Mouse (Mus musculus) hindbrain, embryonic 11.5 days (tissue): Measurements from ENCODE around the gene Epn2. TPM values are rescaled to one million over a fixed set of nuclear protein-coding genes. Genes with fewer than 3 reads are reported as not detected.

Experiments used
- ATAC-seq: fragments of 200-750 bp; cut with Nextera tagmentation; 2 replicates; pipeline ENCODE4 v1.8.0; 2017; ENCODE audit warnings: mild to moderate bottlenecking, moderate TSS enrichment, moderate library complexity; ENCODE audit not compliant: low FRiP score
- DNase-seq: peaks from one replicate; pipeline ENCODE4 v3.0.0-alpha.2; 2015; ENCODE audit warnings: low spot score
- H3K27ac ChIP-seq: fragments of 300-500 bp; sonication (generic); 2 replicates; pipeline ENCODE4 v1.5.1; 2014; ENCODE audit warnings: mild to moderate bottlenecking, low read depth, low read length
- H3K27me3 ChIP-seq: fragments of 300-500 bp; sonication (generic); 2 replicates; pipeline ENCODE4 v1.6.1; 2014; ENCODE audit warnings: mild to moderate bottlenecking, low read length, moderate library complexity, mixed read lengths; ENCODE audit not compliant: control insufficient read depth, insufficient read depth
- H3K36me3 ChIP-seq: fragments of 300-500 bp; sonication (generic); 2 replicates; pipeline ENCODE4 v1.6.1; 2014; ENCODE audit warnings: mild to moderate bottlenecking, low read length, moderate library complexity, mixed read lengths; ENCODE audit not compliant: control insufficient read depth, insufficient read depth
- H3K4me1 ChIP-seq: fragments of 300-500 bp; sonication (generic); replicated peaks from 2 replicates; pipeline ENCODE4 v1.6.1; 2014; ENCODE audit warnings: low read length, mixed read lengths; ENCODE audit not compliant: control insufficient read depth, insufficient read depth
- H3K4me2 ChIP-seq: fragments of 300-500 bp; sonication (generic); replicated peaks from 2 replicates; pipeline ENCODE4 v1.6.1; 2014; ENCODE audit warnings: mild to moderate bottlenecking, low read depth, low read length
- H3K4me3 ChIP-seq: fragments of 300-500 bp; sonication (generic); 2 replicates; pipeline ENCODE4 v1.5.1; 2014; ENCODE audit warnings: low read depth, low read length
- H3K9ac ChIP-seq: fragments of 300-500 bp; sonication (generic); 2 replicates; pipeline ENCODE4 v1.6.1; 2014; ENCODE audit warnings: low read depth, low read length
- H3K9me3 ChIP-seq: fragments of 300-500 bp; sonication (generic); 2 replicates; pipeline ENCODE4 v1.6.1; 2016; ENCODE audit warnings: low read length; ENCODE audit not compliant: control insufficient read depth
- WGBS: fragments of 180-500 bp; shearing (Covaris S2); extraction: QIAGEN DNeasy Blood & Tissue Kit; methylation state at CpG from one replicate; pipeline ENCODE4 v1.1.7; 2014; 5-methylcytosine and 5-hydroxymethylcytosine counted together
- polyA plus RNA-seq: library from polyadenylated mRNA; unstranded; fragments of >200 nt; fragmentation: Nextera tagmentation; extraction: Ambion mirVana; gene quantifications from 2 replicates; pipeline ENCODE4 v1.2.1, GENCODE M21; 2014

The Epn2 gene
- polyA plus RNA-seq, 1 experiment from 2014 or later: 34.2 TPM

DNA sequence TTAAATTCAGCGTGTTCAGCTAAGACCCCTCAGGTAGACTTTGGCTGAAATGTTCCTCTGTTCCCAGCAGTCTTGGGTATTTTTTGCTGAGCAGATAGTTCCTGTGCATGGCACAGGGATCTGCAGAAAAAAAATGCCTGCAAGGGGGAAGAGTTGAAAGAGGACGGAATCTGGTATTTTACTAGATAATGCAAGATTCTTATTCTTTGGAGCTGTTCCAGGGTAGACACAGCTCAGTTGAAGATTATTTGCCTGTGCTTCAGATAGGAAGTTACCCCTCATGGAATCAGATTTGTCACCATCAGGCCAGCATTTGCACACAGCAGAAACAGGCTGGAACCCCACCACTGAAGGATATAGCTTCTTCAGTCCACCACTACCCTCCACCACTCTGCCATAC lies 84.0 kb downstream of the Epn2 start:
- WGBS: 93% methylated on average over 2 of the region's 2 CpGs
- Histone ChIP-seq H3K27me3 (no peaks in the 10 kb centered on the region), H3K4me1 (peaks cover 3% of the 10 kb centered on the region; the same call in 1 of the 2 replicates), H3K9ac (no peak overlapping the region), H3K27ac (no peak overlapping the region), H3K9me3 (no peaks in the 10 kb centered on the region), H3K36me3 (peaks cover 6% of the 10 kb centered on the region; the same call in 1 of the 2 replicates), H3K4me2 (no peak overlapping the region), H3K4me3 (no peak overlapping the region)
- ATAC-seq (no peak), DNase-seq (no peak)

DNA sequence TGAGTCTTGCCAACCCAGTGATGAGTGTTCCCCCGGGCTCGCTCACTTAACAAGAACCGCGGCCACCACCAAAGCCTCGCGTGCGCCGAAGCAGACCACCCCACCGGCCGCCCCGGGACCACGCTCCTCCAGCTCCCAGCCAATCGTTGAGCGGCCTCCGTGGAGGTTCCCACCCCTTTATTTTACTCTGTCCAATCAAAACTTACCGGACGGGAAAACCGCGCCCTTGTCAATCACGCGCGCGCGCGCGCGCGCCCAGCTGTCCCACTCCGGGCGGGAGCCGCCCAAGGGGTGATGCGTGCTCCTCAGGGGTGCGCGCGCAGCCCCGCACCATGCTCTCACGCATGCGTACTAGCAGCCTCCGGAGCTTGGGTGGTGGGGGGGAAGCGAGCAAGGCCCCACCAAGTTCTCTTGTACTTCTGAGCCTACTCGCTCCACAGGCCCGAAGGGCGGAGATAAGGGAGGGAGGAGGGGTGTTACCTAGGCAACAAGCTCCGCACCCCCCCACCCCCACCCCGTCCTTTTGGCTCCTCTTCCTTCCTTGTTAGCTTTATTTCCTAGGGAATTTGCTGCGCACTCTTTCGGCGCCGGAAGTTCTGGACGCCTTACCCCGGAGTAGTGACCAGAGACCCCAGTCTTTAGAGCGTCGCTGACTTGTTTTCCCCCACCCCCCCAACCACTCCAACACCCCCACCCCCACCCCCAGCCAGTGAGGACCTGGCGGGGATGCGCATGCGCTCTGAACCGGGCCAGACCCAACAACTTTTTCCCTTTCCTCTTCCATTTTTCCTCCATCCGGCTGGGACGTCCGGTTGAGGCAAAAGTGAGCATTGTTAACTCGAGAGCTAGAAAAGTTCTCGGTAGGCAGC lies 85.1 kb downstream of the Epn2 start, which contains the start of gene Mapk7:
Mapk7 (minus strand) TSS at position 278 of the 869 bp plus-strand sequence.
- WGBS: 1% methylated on average over 61 of the region's 62 CpGs
- DNase-seq (peak; percentile 100), ATAC-seq (peak; percentile 97)
- H3K9me3 ChIP-seq: no peaks in the 10 kb centered on the region
- H3K9ac ChIP-seq: peak within 1 kb of the TSS; percentile 93
- peak within 1 kb of the TSS; percentile 79 for H3K4me3 ChIP-seq
- no peaks in the 10 kb centered on the region for H3K27me3 ChIP-seq
- peak within 1 kb of the TSS; percentile 81 for H3K4me2 ChIP-seq
- H3K36me3 ChIP-seq: peaks cover 10% of the 10 kb centered on the region; the same call in 1 of the 2 replicates
- H3K27ac ChIP-seq: peak within 1 kb of the TSS; percentile 80
- H3K4me1 ChIP-seq: peaks cover 3% of the 10 kb centered on the region; the same call in 1 of the 2 replicates

DNA sequence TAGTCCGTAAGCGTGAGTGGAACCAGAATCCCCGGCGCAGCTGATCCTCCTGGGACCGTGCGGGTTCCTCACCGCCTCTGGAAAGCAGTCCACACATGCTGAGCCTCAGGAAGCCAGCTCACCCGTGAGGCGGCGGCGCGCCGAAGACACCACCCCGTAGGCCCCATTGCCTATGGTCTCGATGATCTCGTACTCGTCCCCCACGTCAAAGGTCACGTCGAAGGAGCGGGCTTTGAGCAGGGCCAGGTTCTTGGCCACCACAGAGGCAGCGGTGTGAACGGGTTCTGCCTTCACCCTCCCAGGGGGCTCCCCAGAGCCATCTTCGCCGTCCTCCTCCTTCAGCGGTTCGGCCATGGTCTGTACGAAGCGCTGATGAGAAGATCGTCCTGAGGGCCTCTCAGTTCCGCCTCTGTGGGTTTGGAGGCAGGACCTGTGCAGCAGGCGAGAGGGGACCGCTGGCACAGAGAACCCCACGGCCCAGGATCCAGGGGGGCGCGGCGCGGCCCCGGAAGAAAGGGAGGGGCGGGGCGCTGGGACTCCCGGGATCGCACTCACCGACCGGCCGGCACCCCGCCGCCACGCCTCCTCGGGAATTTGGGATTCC lies 85.9 kb downstream of the Epn2 start:
- H3K27me3 ChIP-seq: no peaks in the 10 kb centered on the region
- H3K27ac ChIP-seq: peak overlapping the region; percentile 80
- ATAC-seq (peak; percentile 62), DNase-seq (no peak)
- peaks cover 3% of the 10 kb centered on the region; the same call in 1 of the 2 replicates for H3K4me1 ChIP-seq
- H3K9me3 ChIP-seq: no peaks in the 10 kb centered on the region
- peak overlapping the region; percentile 79 for H3K4me3 ChIP-seq
- under 1% methylated on average over 46 of the region's 50 CpGs for WGBS
- peak overlapping the region; percentile 93 for H3K9ac ChIP-seq
- H3K36me3 ChIP-seq: peaks cover 10% of the 10 kb centered on the region; the same call in 1 of the 2 replicates
- H3K4me2 ChIP-seq: peak overlapping the region; percentile 81

DNA sequence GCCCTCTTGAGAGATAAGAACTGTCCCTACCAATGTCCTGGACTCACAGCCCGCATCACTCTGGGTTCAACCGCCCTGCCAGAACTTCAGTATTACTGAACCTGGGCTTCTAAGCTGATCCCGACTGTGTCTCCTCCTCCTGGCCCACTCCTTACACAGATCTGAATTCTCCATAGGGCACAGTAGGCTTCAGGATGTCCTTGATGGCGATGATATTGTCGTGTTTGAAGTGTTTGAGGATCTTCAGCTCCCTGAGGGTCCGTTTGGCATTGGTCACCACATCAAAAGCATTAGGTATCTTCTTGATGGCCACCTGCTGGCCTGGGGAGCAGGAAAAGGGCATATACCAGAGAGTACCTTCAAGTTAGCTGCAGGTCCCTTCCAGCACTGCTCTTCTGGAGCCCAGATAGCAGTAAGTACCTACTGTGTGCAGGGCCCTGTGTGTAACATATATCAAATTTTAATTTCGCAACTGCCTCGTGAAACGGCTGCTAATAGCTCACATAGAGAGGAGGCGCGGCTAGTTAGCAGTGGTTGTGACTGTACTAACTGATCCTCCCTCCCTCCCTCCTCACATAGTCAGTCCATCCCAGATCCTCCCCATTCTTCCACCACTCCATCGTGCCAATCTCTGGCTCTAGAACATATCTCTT lies 86.6 kb downstream of the Epn2 start:
- WGBS: 74% methylated on average over 12 of the region's 12 CpGs
- DNase-seq: no peak
- H3K36me3 ChIP-seq: peaks cover 10% of the 10 kb centered on the region; the same call in 1 of the 2 replicates

DNA sequence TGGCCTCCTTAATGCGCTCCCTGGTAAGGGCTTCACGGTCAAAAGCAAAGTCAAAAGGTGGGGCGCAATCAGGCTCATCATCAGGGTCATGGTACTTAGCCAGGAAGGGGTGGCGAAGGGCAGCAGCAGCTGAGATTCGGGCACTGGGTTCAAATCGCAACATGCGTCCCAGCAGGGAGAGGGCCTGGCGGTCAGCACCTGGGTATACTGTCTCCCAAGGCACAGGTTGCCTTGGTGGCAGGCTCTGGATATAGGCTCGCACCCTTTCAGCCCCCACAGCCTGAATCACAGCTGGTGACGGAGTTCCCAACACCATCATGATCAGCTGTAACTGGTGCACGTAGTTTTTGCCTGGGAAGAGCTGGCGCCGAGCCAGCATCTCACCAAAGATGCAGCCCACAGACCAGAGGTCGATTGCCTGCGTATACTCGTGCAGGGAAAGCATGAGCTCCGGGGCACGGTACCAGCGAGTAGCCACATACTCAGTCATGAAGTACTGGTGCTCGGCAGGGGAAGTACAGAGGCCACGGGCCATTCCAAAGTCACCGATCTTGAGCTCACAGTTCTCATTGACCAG lies 88.5 kb downstream of the Epn2 start:
- 93% methylated on average over 22 of the region's 22 CpGs for WGBS
- H3K27me3 ChIP-seq: no peaks in the 10 kb centered on the region
- no peak overlapping the region for H3K9ac ChIP-seq
- no peak overlapping the region for H3K4me2 ChIP-seq
- H3K27ac ChIP-seq: no peak overlapping the region
- peaks cover 10% of the 10 kb centered on the region; the same call in 1 of the 2 replicates for H3K36me3 ChIP-seq
- H3K4me3 ChIP-seq: no peak overlapping the region
- H3K9me3 ChIP-seq: no peaks in the 10 kb centered on the region
- DNase-seq (no peak), ATAC-seq (no peak)
- H3K4me1 ChIP-seq: peaks cover 3% of the 10 kb centered on the region; the same call in 1 of the 2 replicates

More for the DNA sequence above, 86.6 kb downstream of the Epn2 start:
- no peak for ATAC-seq
- no peaks in the 10 kb centered on the region for H3K27me3 ChIP-seq
- peaks cover 3% of the 10 kb centered on the region; the same call in 1 of the 2 replicates for H3K4me1 ChIP-seq
- no peak overlapping the region for H3K27ac ChIP-seq
- no peaks in the 10 kb centered on the region for H3K9me3 ChIP-seq
- H3K4me2 ChIP-seq: peak overlapping the region; percentile 81
- H3K4me3 ChIP-seq: peak overlapping the region; percentile 79
- H3K9ac ChIP-seq: peak overlapping the region; percentile 93

DNA sequence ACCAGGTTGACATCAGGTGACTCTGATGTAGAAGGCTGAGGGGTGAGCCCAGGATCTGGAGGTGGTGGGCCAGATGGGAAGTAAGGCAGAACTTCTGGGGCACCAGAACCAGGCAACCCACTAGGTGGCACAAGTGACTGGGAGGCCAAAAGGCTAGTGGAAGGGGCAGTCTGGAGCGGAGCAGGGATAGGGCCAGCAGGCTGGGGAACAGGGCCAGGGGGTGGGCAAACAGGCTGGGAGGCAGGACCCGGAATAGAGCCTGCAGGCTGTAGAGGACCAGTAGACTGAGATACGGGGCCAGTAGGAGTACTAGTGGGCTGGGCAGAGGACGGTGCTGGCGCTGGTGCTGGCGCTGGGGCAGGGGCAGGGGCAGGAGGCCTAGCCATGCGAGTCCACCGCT lies 89.6 kb downstream of the Epn2 start:
- H3K36me3 ChIP-seq: peaks cover 10% of the 10 kb centered on the region; the same call in 1 of the 2 replicates
- ATAC-seq (no peak), DNase-seq (no peak)
- no peak overlapping the region for H3K4me3 ChIP-seq
- no peaks in the 10 kb centered on the region for H3K27me3 ChIP-seq
- WGBS: 96% methylated on average over 8 of the region's 8 CpGs
- no peak overlapping the region for H3K27ac ChIP-seq
- H3K4me2 ChIP-seq: no peak overlapping the region
- no peaks in the 10 kb centered on the region for H3K9me3 ChIP-seq
- H3K9ac ChIP-seq: no peak overlapping the region
- peaks cover 6% of the 10 kb centered on the region; the same call in 1 of the 2 replicates for H3K4me1 ChIP-seq

DNA sequence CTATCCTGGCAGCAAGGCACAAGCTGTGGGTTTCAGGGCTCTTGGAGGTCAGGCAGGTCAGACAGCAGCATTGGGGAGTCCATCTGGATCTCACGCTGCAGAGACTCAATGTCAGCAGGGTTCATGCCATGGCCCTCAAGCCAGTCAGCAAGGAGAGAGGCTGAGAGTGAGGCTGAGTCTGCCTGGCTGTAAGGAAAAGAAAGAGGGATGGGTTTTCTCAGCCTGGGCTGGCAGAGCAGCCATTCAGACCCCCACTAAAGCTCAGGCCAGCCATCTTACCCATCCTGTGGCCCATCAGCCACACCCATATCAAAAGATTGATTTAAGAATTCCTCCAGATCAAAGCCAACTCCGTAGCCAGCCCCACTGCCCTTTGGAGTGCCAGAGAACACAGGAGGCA lies 90.4 kb downstream of the Epn2 start:
- DNase-seq (no peak), ATAC-seq (no peak)
- Histone ChIP-seq H3K9me3 (no peaks in the 10 kb centered on the region), H3K36me3 (peaks cover 10% of the 10 kb centered on the region; the same call in 1 of the 2 replicates), H3K4me2 (no peak overlapping the region), H3K27me3 (no peaks in the 10 kb centered on the region), H3K4me3 (no peak overlapping the region), H3K9ac (no peak overlapping the region), H3K27ac (no peak overlapping the region), H3K4me1 (peaks cover 9% of the 10 kb centered on the region; the same call in 1 of the 2 replicates)
- 81% methylated on average over 2 of the region's 2 CpGs for WGBS

DNA sequence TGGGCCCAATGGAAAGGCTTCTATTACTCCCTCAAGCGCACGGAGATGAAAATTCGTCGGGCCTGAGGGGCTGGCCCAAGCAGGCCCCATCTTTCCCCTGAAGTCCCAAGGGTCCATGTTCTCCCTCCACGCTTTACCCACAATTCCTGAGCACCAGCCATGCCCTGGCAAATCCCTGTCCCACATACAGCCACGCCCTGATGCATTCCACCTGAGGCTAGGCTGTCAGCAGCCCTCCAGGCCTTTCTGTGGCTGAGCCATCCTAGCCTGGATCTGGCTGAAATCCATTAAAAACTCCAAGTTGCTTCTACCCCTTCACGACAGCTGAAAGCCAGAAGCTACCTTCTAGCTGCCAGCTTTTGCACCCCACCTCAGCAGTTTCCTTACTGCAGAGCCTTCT lies 91.6 kb downstream of the Epn2 start:
- no peak overlapping the region for H3K4me3 ChIP-seq
- no peak overlapping the region; the same call in 1 of the 2 replicates for H3K4me2 ChIP-seq
- H3K9ac ChIP-seq: no peak overlapping the region
- no peak for DNase-seq
- peaks cover 8% of the 10 kb centered on the region; the same call in 1 of the 2 replicates for H3K4me1 ChIP-seq
- H3K36me3 ChIP-seq: peaks cover 10% of the 10 kb centered on the region; the same call in 1 of the 2 replicates
- no peak overlapping the region for H3K27ac ChIP-seq
- H3K27me3 ChIP-seq: no peaks in the 10 kb centered on the region
- 92% methylated on average over 7 of the region's 7 CpGs for WGBS
- no peak for ATAC-seq
- H3K9me3 ChIP-seq: no peaks in the 10 kb centered on the region
